In genomic region chr9:3403251-3404208, GRCm38 (mm10) we compare ENCODE assay signal across 8 mouse cellular contexts. TPM values are rescaled to one million over a fixed set of nuclear protein-coding genes. Genes with fewer than 3 reads are reported as not detected.
DNase-seq lines count a peak whose midpoint lies in the region; ATAC-seq and TF ChIP-seq lines count a peak whose summit lies in the region.

Gene Cwf19l2 (plus strand): TSS chr9:3403592.

- peak; percentile 97 for ATAC-seq in forebrain, postnatal 0 days
- ATAC-seq in lung, embryonic 15.5 days (ENCODE audit: borderline replicate concordance, extremely low read depth, low FRiP score, low TSS enrichment), result peak; percentile 91

- no peaks in the 10 kb centered on the region for H3K9me3 ChIP-seq in forebrain, postnatal 0 days (ENCODE audit: low read length)
- no peaks in the 10 kb centered on the region for H3K9me3 ChIP-seq in lung, embryonic 15.5 days

- TF ChIP-seq POLR2A in cerebellum, adult 2 months (IDR thresholded peaks at IDR 0.05; ENCODE audit: borderline replicate concordance, insufficient read depth, low read length), result peak; percentile 40; the same call in 1 of the 2 replicates

- DNase-seq in MEL-GATA-1-ER (ENCODE audit: extremely low read depth, low read depth), result peak; percentile 95
- DNase-seq in cerebellum, adult 2 months, result peak; percentile 74 to 84
- DNase-seq in forebrain, postnatal 0 days, result peak; percentile 95
- DNase-seq in heart, postnatal 4 days, result peak; percentile 79
- peak; percentile 86 for DNase-seq in layer of hippocampus, adult 8-10 months (ENCODE audit: low spot score in 2 of 2)
- DNase-seq in ovary, adult 18-20 months (ENCODE audit: low spot score), result peak; percentile 78
- peak; percentile 94 for DNase-seq in thymus, postnatal 0 days (ENCODE audit: low spot score)

- no peaks in the 10 kb centered on the region for H3K4me1 ChIP-seq in cerebellum, adult 2 months (ENCODE audit: control insufficient read depth, insufficient read depth, low read length)
- H3K4me1 ChIP-seq in forebrain, postnatal 0 days (ENCODE audit: insufficient read depth), result 0 out of 2 replicates have a peak, but pooled peaks cover 5% of the 10 kb centered on the region
- H3K4me1 ChIP-seq in lung, embryonic 15.5 days, result no peaks in the 10 kb centered on the region

- H3K27ac ChIP-seq in cerebellum, adult 2 months (ENCODE audit: insufficient read depth, low read length), result no peak within 1 kb of the TSS
- H3K27ac ChIP-seq in forebrain, postnatal 0 days (ENCODE audit: low read depth, low read length), result peak within 1 kb of the TSS; percentile 54
- H3K27ac ChIP-seq in lung, embryonic 15.5 days, result peak within 1 kb of the TSS; percentile 83

- H3K36me3 ChIP-seq in forebrain, postnatal 0 days (ENCODE audit: insufficient read depth), result no peaks in the 10 kb centered on the region
- H3K36me3 ChIP-seq in lung, embryonic 15.5 days, result no peaks in the 10 kb centered on the region

- H3K27me3 ChIP-seq in cerebellum, adult 2 months (ENCODE audit: control insufficient read depth, insufficient read depth, low read length), result no peaks in the 10 kb centered on the region
- H3K27me3 ChIP-seq in forebrain, postnatal 0 days (ENCODE audit: insufficient read depth, low read length), result no peaks in the 10 kb centered on the region
- H3K27me3 ChIP-seq in lung, embryonic 15.5 days, result no peaks in the 10 kb centered on the region

- peak within 1 kb of the TSS; percentile 100 for H3K4me3 ChIP-seq in cerebellum, adult 2 months (replicated peaks; ENCODE audit: insufficient read depth, low read depth, low read length)
- peak within 1 kb of the TSS; percentile 56 for H3K4me3 ChIP-seq in forebrain, postnatal 0 days (ENCODE audit: low read depth, low read length)
- peak within 1 kb of the TSS; percentile 63 for H3K4me3 ChIP-seq in lung, embryonic 15.5 days

- peak within 1 kb of the TSS; percentile 64 for H3K4me2 ChIP-seq in forebrain, postnatal 0 days (ENCODE audit: low read depth)
- H3K4me2 ChIP-seq in lung, embryonic 15.5 days, result peak within 1 kb of the TSS; percentile 59

- peak within 1 kb of the TSS; percentile 51 for H3K9ac ChIP-seq in forebrain, postnatal 0 days
- H3K9ac ChIP-seq in lung, embryonic 15.5 days, result peak within 1 kb of the TSS; percentile 60

- TF ChIP-seq CTCF in cerebellum, adult 2 months (IDR thresholded peaks at IDR 0.05; ENCODE audit: borderline replicate concordance, insufficient read depth, low read depth, low read length), result peak; percentile 2; the same call in 1 of the 2 replicates
- TF ChIP-seq CTCF in forebrain, postnatal 0 days (IDR thresholded peaks at IDR 0.05; ENCODE audit: low read depth), result peak; percentile 52

- whole genome bisulfite sequencing in cerebellum, adult 2 months, result under 1% methylated on average over 28 of the region's 28 CpGs
- under 1% methylated on average over 28 of the region's 28 CpGs for WGBS in forebrain, postnatal 0 days
- under 1% methylated on average over 28 of the region's 28 CpGs for WGBS in lung, embryonic 15.5 days

RNA-seq across cellular contexts. Expression of gene Cwf19l2, which starts in this region (rescaled TPM):
- polyA plus RNA-seq in cerebellum, adult 2 months (2012; rRNA removed), result 6.4 and 6.6 TPM in 2 replicates
- total RNA-seq in forebrain, postnatal 0 days (2014; rRNA removed), result 11.4 and 12.0 TPM in 2 replicates
- 4.4 and 6.5 TPM in 2 replicates for polyA plus RNA-seq in forebrain, postnatal 0 days (2015; fragmentation: Nextera tagmentation; extraction: Ambion mirVana)
- total RNA-seq in heart, postnatal 4 days (2021), result 10 to 100 TPM; 15.2 to 16.5 TPM
- 10 to 100 TPM; 19.7 to 25.7 (median 22.9) TPM for total RNA-seq in layer of hippocampus, adult 8-10 months (2022)
- 11.8 and 14.0 TPM in 2 replicates for polyA plus RNA-seq in lung, embryonic 15.5 days (2015; fragmentation: Nextera tagmentation; extraction: Ambion mirVana)
- polyA plus RNA-seq in thymus, postnatal 0 days (2015; fragmentation: Nextera tagmentation; extraction: Ambion mirVana), result 11.2 and 15.2 TPM in 2 replicates
